Mouse (Mus musculus) liver, embryonic 11.5 days (tissue): ENCODE measurements around the gene Gm42674. TPM values are rescaled to one million over a fixed set of nuclear protein-coding genes. Genes with fewer than 3 reads are reported as not detected.

Experiments
- ATAC-seq: fragments of 200-750 bp; cut with Nextera tagmentation; replicated peaks from 2 replicates; pipeline ENCODE4 v1.8.0; 2017; ENCODE audit warnings: moderate number of reproducible peaks, mild to moderate bottlenecking, moderate TSS enrichment, moderate library complexity; ENCODE audit not compliant: low FRiP score
- DNase-seq: peaks from one replicate; pipeline ENCODE4 v3.0.0-alpha.2; 2017; ENCODE audit warnings: low spot score
- H3K27ac ChIP-seq: fragments of 300-500 bp; sonication (generic); 2 replicates; pipeline ENCODE4 v1.5.1; 2014; ENCODE audit warnings: mild to moderate bottlenecking, low read depth, low read length, control low read depth
- H3K27me3 ChIP-seq: fragments of 300-500 bp; sonication (generic); replicated peaks from 2 replicates; pipeline ENCODE4 v1.6.1; 2014; ENCODE audit warnings: low read length, mixed read lengths; ENCODE audit not compliant: control insufficient read depth, insufficient read depth
- H3K36me3 ChIP-seq: fragments of 300-500 bp; sonication (generic); 2 replicates; pipeline ENCODE4 v1.6.1; 2014; ENCODE audit warnings: mild to moderate bottlenecking, low read length, moderate library complexity, mixed read lengths; ENCODE audit not compliant: control insufficient read depth, insufficient read depth
- H3K4me1 ChIP-seq: fragments of 300-500 bp; sonication (generic); replicated peaks from 2 replicates; pipeline ENCODE4 v1.6.1; 2014; ENCODE audit warnings: low read length, mixed read lengths; ENCODE audit not compliant: control insufficient read depth, insufficient read depth
- H3K4me2 ChIP-seq: fragments of 300-500 bp; sonication (generic); 2 replicates; pipeline ENCODE4 v1.6.1; 2014; ENCODE audit warnings: mild to moderate bottlenecking, control low read depth, moderate library complexity
- H3K4me3 ChIP-seq: fragments of 300-500 bp; sonication (generic); 2 replicates; pipeline ENCODE4 v1.5.1; 2014; ENCODE audit warnings: low read depth, low read length, control low read depth
- H3K9ac ChIP-seq: fragments of 300-500 bp; sonication (generic); 2 replicates; pipeline ENCODE4 v1.6.1; 2014; ENCODE audit warnings: low read depth, low read length, control low read depth
- H3K9me3 ChIP-seq: fragments of 300-500 bp; sonication (generic); 2 replicates; pipeline ENCODE4 v1.6.1; 2016; ENCODE audit warnings: low read length, inconsistent platforms, mixed read lengths; ENCODE audit not compliant: control insufficient read depth
- WGBS: fragments of 180-500 bp; shearing (Covaris S2); extraction: QIAGEN DNeasy Blood & Tissue Kit; methylation state at CpG from one replicate; pipeline ENCODE4 v1.1.7; 2014; 5-methylcytosine and 5-hydroxymethylcytosine counted together
- polyA plus RNA-seq: library from polyadenylated mRNA; unstranded; fragments of >200 nt; fragmentation: Nextera tagmentation; extraction: Ambion mirVana; gene quantifications from 2 replicates; pipeline ENCODE4 v1.2.1, GENCODE M21; 2014

Gm42674 gene
- not detected in 2 replicates for polyA plus RNA-seq

DNA sequence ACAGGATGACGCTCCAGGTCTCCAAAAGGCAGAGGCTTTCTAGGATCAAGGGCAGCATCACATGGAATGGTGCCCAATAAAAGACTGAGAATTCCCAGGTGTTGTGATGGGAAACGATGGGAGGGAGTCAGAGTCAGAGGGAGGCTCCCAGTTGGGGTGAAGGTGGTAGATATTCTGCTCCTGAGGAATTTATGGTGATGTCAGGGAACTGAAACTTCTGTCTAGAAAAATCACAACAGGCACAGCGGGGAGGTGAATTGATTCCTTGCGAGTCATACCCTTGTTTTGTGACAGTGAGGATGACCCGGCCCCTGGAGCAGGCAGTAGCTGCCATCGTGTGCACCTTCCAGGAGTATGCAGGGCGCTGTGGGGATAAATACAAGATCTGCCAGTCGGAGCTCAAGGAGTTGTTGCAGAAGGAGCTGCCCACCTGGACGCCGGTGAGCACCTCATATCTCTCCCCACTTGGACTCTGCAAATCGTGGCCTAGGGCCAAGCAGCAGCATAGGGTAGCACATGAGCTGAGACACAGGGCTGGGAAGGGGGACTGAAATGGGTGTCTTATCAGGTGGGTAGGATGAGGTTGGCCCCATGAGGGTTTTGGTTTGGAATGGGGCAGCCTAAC, at the start of gene Gm42674:
TSS of gene Gm42674 (plus strand) at position 419 of the 625 bp plus-strand sequence.
- WGBS: 80% methylated on average over 11 of the region's 11 CpGs
- H3K9ac ChIP-seq: no peak within 1 kb of the TSS
- DNase-seq (no peak), ATAC-seq (no peak)
- H3K27me3 ChIP-seq: no peaks in the 10 kb centered on the region
- no peaks in the 10 kb centered on the region for H3K36me3 ChIP-seq
- no peak within 1 kb of the TSS for H3K4me3 ChIP-seq
- H3K4me1 ChIP-seq: no peaks in the 10 kb centered on the region
- no peak within 1 kb of the TSS for H3K4me2 ChIP-seq
- H3K27ac ChIP-seq: no peak within 1 kb of the TSS
- no peaks in the 10 kb centered on the region for H3K9me3 ChIP-seq

DNA sequence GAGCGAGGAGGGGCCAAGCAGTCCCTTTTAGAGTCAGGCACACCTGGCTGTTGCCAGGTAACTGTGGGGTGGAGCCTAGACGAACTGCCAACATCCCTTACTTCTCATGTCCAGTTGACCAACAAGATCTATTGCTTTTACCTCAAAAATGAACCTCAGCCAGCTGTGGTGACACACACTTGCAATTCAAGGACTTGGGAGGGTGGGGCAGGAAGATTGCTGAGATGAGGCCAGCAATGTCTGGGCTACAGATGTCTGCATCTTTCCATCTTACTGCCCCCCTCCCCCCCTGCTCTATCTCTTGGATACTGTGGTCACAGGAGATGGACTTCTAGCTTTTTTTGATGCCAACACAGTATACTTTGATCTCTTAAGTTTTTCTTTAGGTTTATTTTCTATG, 49.5 kb upstream of the Gm42674 start:
- H3K27me3 ChIP-seq: no peaks in the 10 kb centered on the region
- no peak for DNase-seq
- H3K36me3 ChIP-seq: no peaks in the 10 kb centered on the region
- H3K9me3 ChIP-seq: no peaks in the 10 kb centered on the region
- H3K9ac ChIP-seq: no peak overlapping the region
- H3K4me2 ChIP-seq: no peak overlapping the region
- no peak overlapping the region for H3K27ac ChIP-seq
- WGBS: 80% methylated on average over 2 of the region's 2 CpGs
- no peak overlapping the region for H3K4me3 ChIP-seq
- ATAC-seq: no peak
- H3K4me1 ChIP-seq: no peaks in the 10 kb centered on the region

DNA sequence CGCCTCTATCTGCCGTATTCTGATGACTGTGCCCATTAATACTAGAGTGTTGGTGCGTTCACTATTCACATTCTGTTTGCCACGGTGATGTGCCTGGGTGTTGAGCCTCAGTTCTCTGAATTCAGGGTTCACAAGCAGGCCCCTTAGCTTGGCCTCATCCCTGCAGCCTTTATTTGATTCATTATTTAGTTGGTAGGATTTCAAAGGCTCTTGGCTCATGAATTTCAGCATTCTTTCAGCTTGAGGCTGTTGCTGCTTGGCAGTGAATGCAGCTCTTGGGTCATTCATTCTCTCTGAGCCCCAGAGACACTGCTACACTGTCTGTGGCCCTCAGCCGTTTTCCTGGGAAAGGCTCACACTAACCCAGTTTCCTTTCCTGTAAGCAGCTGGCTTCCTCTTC, 45.8 kb upstream of the Gm42674 start:
- Histone ChIP-seq H3K4me3 (no peak overlapping the region), H3K9me3 (no peaks in the 10 kb centered on the region), H3K27me3 (no peaks in the 10 kb centered on the region), H3K4me1 (no peaks in the 10 kb centered on the region), H3K9ac (no peak overlapping the region), H3K27ac (no peak overlapping the region), H3K36me3 (no peaks in the 10 kb centered on the region), H3K4me2 (no peak overlapping the region)
- ATAC-seq (no peak), DNase-seq (no peak)
- 78% methylated on average over 5 of the region's 5 CpGs for WGBS

DNA sequence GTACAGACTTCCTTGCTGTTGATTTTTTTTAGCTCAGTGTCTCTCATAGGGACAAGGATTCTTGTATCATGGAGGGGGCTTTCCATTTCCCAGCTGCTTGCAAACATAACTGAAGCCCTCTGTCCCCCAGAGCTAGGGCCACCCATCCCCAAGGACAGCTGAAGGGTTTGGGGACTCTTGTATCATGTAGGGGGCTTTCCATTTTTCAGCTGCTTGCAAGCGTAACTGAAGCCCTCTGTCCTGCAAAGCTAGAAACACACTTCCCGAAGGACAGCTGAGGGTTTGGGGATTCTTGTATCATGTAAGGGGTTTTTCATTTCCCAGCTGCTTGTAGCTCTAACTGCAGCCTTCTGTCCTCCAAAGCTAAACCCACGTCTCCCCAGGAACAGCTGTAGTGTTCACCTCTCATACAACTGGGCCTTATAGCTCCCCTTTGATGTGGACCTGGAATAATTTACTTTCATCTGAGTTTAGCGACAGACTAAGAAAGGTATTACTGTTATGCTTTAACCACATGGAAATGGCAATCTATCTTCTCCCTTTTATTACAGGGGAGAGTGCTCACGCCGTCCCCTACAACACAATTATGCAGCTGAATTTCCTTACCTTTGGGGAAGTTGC, 41.6 kb upstream of the Gm42674 start, which contains the start of gene S100a3:
TSS of gene S100a3 (plus strand) at position 571 of the 621 bp plus-strand sequence.
- no peaks in the 10 kb centered on the region for H3K4me1 ChIP-seq

DNA sequence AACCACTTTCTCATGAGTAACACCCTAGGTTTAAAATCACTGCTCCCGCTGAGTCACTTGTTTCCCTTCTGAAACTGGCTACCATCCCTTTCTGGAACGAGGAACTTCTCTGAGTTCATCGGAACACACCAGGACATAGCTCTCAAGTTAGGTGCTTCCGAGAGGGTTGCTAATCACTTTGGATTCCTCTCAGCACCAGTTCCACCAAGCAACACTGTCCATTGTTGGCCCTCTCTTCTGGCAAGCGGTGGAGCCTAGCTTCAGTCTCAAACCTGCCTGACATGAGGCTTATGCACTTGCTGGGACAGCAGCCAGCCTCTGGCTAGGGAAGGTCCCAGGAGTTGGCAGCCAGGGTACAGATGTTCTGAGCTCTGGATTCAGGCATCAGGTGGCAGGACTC, 27.0 kb upstream of the Gm42674 start:
- no peaks in the 10 kb centered on the region for H3K9me3 ChIP-seq
- H3K27me3 ChIP-seq: no peaks in the 10 kb centered on the region
- no peak overlapping the region for H3K4me3 ChIP-seq
- no peaks in the 10 kb centered on the region for H3K36me3 ChIP-seq
- no peak overlapping the region for H3K4me2 ChIP-seq
- H3K4me1 ChIP-seq: no peaks in the 10 kb centered on the region
- DNase-seq (no peak), ATAC-seq (no peak)
- WGBS: 76% methylated on average over 5 of the region's 5 CpGs
- H3K9ac ChIP-seq: no peak overlapping the region
- no peak overlapping the region for H3K27ac ChIP-seq

More for the DNA sequence above, 41.6 kb upstream of the Gm42674 start, which contains the start of gene S100a3:
- H3K9me3 ChIP-seq: no peaks in the 10 kb centered on the region
- DNase-seq (no peak), ATAC-seq (no peak)
- no peak within 1 kb of the TSS for H3K4me2 ChIP-seq
- 74% methylated on average over 6 of the region's 6 CpGs for WGBS
- no peak within 1 kb of the TSS for H3K4me3 ChIP-seq
- H3K36me3 ChIP-seq: no peaks in the 10 kb centered on the region
- no peak within 1 kb of the TSS for H3K27ac ChIP-seq
- no peak within 1 kb of the TSS for H3K9ac ChIP-seq
- H3K27me3 ChIP-seq: no peaks in the 10 kb centered on the region

DNA sequence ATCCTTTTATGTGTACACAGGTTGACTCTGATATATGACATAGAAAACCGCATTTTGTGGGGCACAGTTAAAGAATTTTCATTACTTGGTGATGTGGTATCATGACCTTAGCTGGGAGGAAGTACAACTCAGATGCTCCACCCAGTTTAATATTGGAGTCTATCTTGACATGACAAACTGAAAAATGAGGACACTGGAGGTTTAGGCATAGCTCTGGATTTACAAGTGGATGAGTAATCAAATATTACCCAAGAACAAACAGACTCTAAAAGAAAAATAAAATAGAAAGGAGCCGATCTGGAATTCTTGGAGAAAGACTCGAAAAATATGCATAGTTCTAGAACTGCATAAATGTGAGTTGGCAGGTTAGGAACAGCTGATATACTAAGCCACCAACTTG, 26.4 kb upstream of the Gm42674 start:
- DNase-seq (no peak), ATAC-seq (no peak)
- H3K27ac ChIP-seq: no peak overlapping the region
- H3K4me3 ChIP-seq: no peak overlapping the region
- 78% methylated on average over 3 of the region's 3 CpGs for WGBS
- H3K9ac ChIP-seq: no peak overlapping the region
- no peaks in the 10 kb centered on the region for H3K27me3 ChIP-seq
- H3K4me2 ChIP-seq: no peak overlapping the region
- no peaks in the 10 kb centered on the region for H3K4me1 ChIP-seq
- H3K36me3 ChIP-seq: no peaks in the 10 kb centered on the region
- no peaks in the 10 kb centered on the region for H3K9me3 ChIP-seq

DNA sequence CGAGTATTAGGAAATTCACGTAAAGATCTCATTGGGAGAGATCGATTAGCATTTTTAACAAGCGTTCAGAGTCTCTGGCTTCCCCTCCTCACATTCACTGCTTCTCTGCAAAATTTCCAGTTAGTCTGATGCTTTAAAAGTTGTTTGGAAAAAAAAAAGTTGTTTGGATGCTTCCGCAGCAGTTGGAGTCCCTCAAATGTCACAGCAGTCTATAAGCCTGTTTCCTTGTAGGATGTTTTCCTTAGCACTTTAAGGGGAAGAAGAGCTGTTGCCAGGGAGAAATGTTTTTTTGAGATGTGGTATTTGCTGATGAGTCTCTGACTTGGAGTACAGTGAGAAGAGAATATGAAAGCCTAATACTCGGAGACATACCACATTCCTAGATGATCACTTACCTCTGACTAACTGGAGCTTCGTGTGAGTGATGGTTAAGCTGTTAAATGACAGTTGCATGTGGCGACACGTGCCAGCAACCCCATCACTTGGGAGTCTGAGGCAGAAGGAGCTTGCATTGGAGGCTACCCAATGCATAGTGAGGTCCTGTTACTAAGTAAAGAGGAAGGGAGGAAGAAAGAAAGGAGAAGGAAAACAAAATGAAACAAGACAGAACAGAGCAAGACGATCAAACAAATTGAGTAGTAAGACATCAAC, 25.2 kb upstream of the Gm42674 start:
- Histone ChIP-seq H3K27ac (no peak overlapping the region), H3K4me3 (no peak overlapping the region), H3K4me1 (no peaks in the 10 kb centered on the region), H3K9me3 (no peaks in the 10 kb centered on the region), H3K36me3 (no peaks in the 10 kb centered on the region), H3K27me3 (no peaks in the 10 kb centered on the region), H3K4me2 (no peak overlapping the region), H3K9ac (no peak overlapping the region)
- WGBS: 65% methylated on average over 10 of the region's 10 CpGs
- no peak for DNase-seq
- ATAC-seq: no peak

DNA sequence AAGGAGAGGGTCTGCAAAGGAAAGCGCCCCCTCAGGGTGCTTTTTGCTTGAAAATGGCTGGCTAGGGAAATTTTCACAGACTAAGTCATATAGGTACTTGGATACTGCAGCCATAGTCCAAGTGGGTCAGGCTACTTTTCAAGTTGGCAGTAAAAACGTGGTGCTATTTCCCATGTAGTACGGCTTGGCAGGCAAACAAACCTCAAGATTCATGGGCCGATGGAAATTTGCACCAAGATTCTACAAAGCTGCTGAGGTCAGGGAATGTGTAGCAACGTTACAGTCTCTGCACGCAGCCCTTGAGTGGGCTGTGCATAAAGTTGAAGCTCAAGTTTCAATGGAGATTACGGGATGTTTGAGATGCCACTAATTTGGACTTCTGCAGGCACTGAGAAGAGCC, 22.3 kb upstream of the Gm42674 start:
- Histone ChIP-seq H3K27ac (no peak overlapping the region), H3K4me3 (no peak overlapping the region), H3K36me3 (no peaks in the 10 kb centered on the region), H3K9me3 (no peaks in the 10 kb centered on the region), H3K27me3 (no peaks in the 10 kb centered on the region), H3K9ac (no peak overlapping the region), H3K4me1 (no peaks in the 10 kb centered on the region), H3K4me2 (no peak overlapping the region)
- 73% methylated on average over 7 of the region's 7 CpGs for WGBS
- DNase-seq: no peak
- no peak for ATAC-seq

DNA sequence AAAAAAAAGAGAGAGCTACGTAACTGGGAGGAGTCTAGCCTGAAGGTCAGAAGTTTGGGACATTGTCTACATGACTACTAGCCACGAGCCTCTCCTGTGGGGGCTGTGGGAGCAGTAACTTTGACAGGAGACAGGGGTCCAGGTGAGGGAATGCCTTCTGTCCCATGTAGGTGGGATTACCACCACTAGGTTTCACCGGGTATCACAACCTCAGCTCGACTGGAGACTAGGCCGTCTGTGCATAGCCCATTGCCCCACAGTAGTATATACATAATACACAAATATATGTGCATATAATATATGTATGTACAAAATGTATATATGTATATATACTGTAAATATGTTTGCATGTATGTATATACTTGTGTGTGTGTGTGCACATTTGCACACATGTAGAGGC, 20.6 kb upstream of the Gm42674 start:
- Histone ChIP-seq H3K4me1 (no peaks in the 10 kb centered on the region), H3K36me3 (no peaks in the 10 kb centered on the region), H3K9me3 (no peaks in the 10 kb centered on the region), H3K27ac (no peak overlapping the region), H3K4me2 (no peak overlapping the region), H3K4me3 (no peak overlapping the region), H3K27me3 (no peaks in the 10 kb centered on the region), H3K9ac (no peak overlapping the region)
- WGBS: 90% methylated on average over 5 of the region's 5 CpGs
- ATAC-seq: no peak
- DNase-seq: no peak
